ENCODE assay signal across 9 mouse cellular contexts in the genomic region with DNA sequence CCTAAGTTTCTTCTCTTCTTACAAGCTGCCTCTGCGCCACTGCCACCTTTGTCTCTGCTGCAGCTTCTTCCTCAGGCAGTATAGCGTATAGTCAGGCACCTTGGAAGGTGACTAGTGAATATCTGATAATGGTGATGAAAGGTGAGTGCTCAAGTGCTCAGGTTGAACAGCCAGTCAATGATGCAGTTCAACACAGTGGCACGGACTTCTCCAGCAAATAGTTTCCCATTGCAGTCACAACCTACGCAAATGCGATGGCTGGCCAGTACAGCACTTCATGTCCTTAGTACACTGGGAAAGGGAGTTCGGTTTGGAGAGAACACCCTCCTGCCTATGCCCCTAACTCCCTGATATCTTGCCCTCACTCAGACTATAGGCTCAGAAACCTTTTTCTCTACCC. TPM values are rescaled to one million over a fixed set of nuclear protein-coding genes. Genes with fewer than 3 reads are reported as not detected.
A peak's percentile ranks its signal among the peaks of the same experiment; 100 is the strongest.
DNase-seq lines count a peak whose midpoint lies in the region; ATAC-seq and TF ChIP-seq lines count a peak whose summit lies in the region.
"Had no signal": no experiment of that assay in that cellular context is flagged by ENCODE, and none has a peak within 500 bp of the region (broad histone marks: within the 10 kb centered on the region; RNA-seq: fewer than 3 reads in every experiment).

No protein-coding gene starts in this region.

- no peak overlapping the region for H3K27ac ChIP-seq in kidney, embryonic 16.5 days (ENCODE audit: low read length)
- H3K27ac ChIP-seq in forebrain, embryonic 13.5 days: no peak overlapping the region
- H3K27ac ChIP-seq in intestine, embryonic 15.5 days: no peak overlapping the region
- no peak overlapping the region for H3K27ac ChIP-seq in midbrain, postnatal 0 days (ENCODE audit: low read depth, low read length)

- no peak for DNase-seq in kidney, postnatal 4 days
- DNase-seq in midbrain, postnatal 0 days (ENCODE audit: low spot score): no peak
- DNase-seq in frontal cortex, postnatal 25 days (ENCODE audit: low spot score in 2 of 2): no peak
- no peak for DNase-seq in cerebellum, postnatal 10 days
- no peak for DNase-seq in right cerebral cortex, postnatal 10 days (ENCODE audit: low spot score in 2 of 2)

- no peak for TF ChIP-seq CTCF in midbrain, postnatal 0 days (IDR thresholded peaks at IDR 0.05)

- WGBS in kidney, embryonic 16.5 days: 54% methylated on average over 6 of the region's 6 CpGs
- 52% methylated on average over 6 of the region's 6 CpGs for WGBS in forebrain, embryonic 13.5 days
- WGBS in intestine, embryonic 15.5 days: 52% methylated on average over 6 of the region's 6 CpGs
- WGBS in midbrain, postnatal 0 days: 45% methylated on average over 6 of the region's 6 CpGs

- peak overlapping the region; percentile 62 for H3K4me3 ChIP-seq in kidney, embryonic 16.5 days (ENCODE audit: low read length)
- no peak overlapping the region for H3K4me3 ChIP-seq in forebrain, embryonic 13.5 days
- peak overlapping the region; percentile 54 for H3K4me3 ChIP-seq in intestine, embryonic 15.5 days (replicated peaks)
- H3K4me3 ChIP-seq in midbrain, postnatal 0 days (ENCODE audit: low read depth, low read length): no peak overlapping the region

- H3K9ac ChIP-seq in kidney, embryonic 16.5 days (replicated peaks; ENCODE audit: low read length): no peak overlapping the region
- no peak overlapping the region; the same call in 1 of the 2 replicates for H3K9ac ChIP-seq in forebrain, embryonic 13.5 days
- H3K9ac ChIP-seq in intestine, embryonic 15.5 days: no peak overlapping the region
- no peak overlapping the region for H3K9ac ChIP-seq in midbrain, postnatal 0 days (replicated peaks; ENCODE audit: low read length, poor library complexity, severe bottlenecking)

- no peaks in the 10 kb centered on the region for H3K36me3 ChIP-seq in kidney, embryonic 16.5 days (ENCODE audit: insufficient read depth, low read length)
- no peaks in the 10 kb centered on the region for H3K36me3 ChIP-seq in forebrain, embryonic 13.5 days (ENCODE audit: poor library complexity, severe bottlenecking)
- H3K36me3 ChIP-seq in intestine, embryonic 15.5 days: no peaks in the 10 kb centered on the region
- no peaks in the 10 kb centered on the region for H3K36me3 ChIP-seq in midbrain, postnatal 0 days (ENCODE audit: insufficient read depth, low read length)

- peaks cover 23% of the 10 kb centered on the region for H3K27me3 ChIP-seq in kidney, embryonic 16.5 days (ENCODE audit: insufficient read depth, low read length)
- peaks cover 8% of the 10 kb centered on the region; the same call in 1 of the 2 replicates for H3K27me3 ChIP-seq in forebrain, embryonic 13.5 days
- H3K27me3 ChIP-seq in intestine, embryonic 15.5 days (replicated peaks): 0 out of 2 replicates have a peak, but pooled peaks cover 5% of the 10 kb centered on the region
- H3K27me3 ChIP-seq in midbrain, postnatal 0 days (ENCODE audit: insufficient read depth, low read length): no peaks in the 10 kb centered on the region; the same call in 1 of the 2 replicates

- peak overlapping the region; percentile 61 for H3K4me2 ChIP-seq in kidney, embryonic 16.5 days (replicated peaks; ENCODE audit: low read depth, low read length)
- peak overlapping the region; percentile 64 for H3K4me2 ChIP-seq in forebrain, embryonic 13.5 days
- H3K4me2 ChIP-seq in intestine, embryonic 15.5 days (replicated peaks): peak overlapping the region; percentile 57
- H3K4me2 ChIP-seq in midbrain, postnatal 0 days (ENCODE audit: low read depth, low read length, poor library complexity, severe bottlenecking): peak overlapping the region; percentile 54

- ATAC-seq in kidney, embryonic 16.5 days (ENCODE audit: low FRiP score, low TSS enrichment): no peak
- ATAC-seq in forebrain, embryonic 13.5 days: no peak
- ATAC-seq in intestine, embryonic 15.5 days: no peak
- ATAC-seq in midbrain, postnatal 0 days (ENCODE audit: low FRiP score): no peak

- H3K9me3 ChIP-seq in kidney, embryonic 16.5 days (ENCODE audit: low read length): no peaks in the 10 kb centered on the region
- no peaks in the 10 kb centered on the region for H3K9me3 ChIP-seq in forebrain, embryonic 13.5 days (replicated peaks)
- H3K9me3 ChIP-seq in intestine, embryonic 15.5 days: no peaks in the 10 kb centered on the region
- no peaks in the 10 kb centered on the region for H3K9me3 ChIP-seq in midbrain, postnatal 0 days (ENCODE audit: low read length)

- H3K4me1 ChIP-seq in kidney, embryonic 16.5 days (ENCODE audit: insufficient read depth, low read length): no peaks in the 10 kb centered on the region
- no peaks in the 10 kb centered on the region for H3K4me1 ChIP-seq in forebrain, embryonic 13.5 days
- H3K4me1 ChIP-seq in intestine, embryonic 15.5 days (replicated peaks): no peaks in the 10 kb centered on the region
- H3K4me1 ChIP-seq in midbrain, postnatal 0 days (ENCODE audit: insufficient read depth, low read length): 0 out of 2 replicates have a peak, but pooled peaks cover 4% of the 10 kb centered on the region

RNA-seq across cellular contexts. Expression of a gene that starts 1.1 kb away (rescaled TPM):
- polyA plus RNA-seq in kidney, embryonic 16.5 days (2015; fragmentation: Nextera tagmentation; extraction: Ambion mirVana): 7.6 and 9.6 TPM in 2 replicates
- polyA plus RNA-seq in forebrain, embryonic 13.5 days (2015; fragmentation: Nextera tagmentation; extraction: Ambion mirVana): 4.8 and 5.6 TPM in 2 replicates
- 5.1 and 5.5 TPM in 2 replicates for polyA plus RNA-seq in intestine, embryonic 15.5 days (2015; fragmentation: Nextera tagmentation; extraction: Ambion mirVana)
- 8.7 and 15.8 TPM in 2 replicates for total RNA-seq in midbrain, postnatal 0 days (2014; rRNA removed)
- 6.6 and 6.8 TPM in 2 replicates for polyA plus RNA-seq in midbrain, postnatal 0 days (2015; fragmentation: Nextera tagmentation; extraction: Ambion mirVana)

RNA-seq across cellular contexts. Expression of a gene that starts 41.6 kb away (rescaled TPM):
- polyA plus RNA-seq in kidney, embryonic 16.5 days (2015; fragmentation: Nextera tagmentation; extraction: Ambion mirVana): not detected in 2 replicates
- not detected in 2 replicates for polyA plus RNA-seq in forebrain, embryonic 13.5 days (2015; fragmentation: Nextera tagmentation; extraction: Ambion mirVana)
- polyA plus RNA-seq in intestine, embryonic 15.5 days (2015; fragmentation: Nextera tagmentation; extraction: Ambion mirVana): not detected in 2 replicates
- not detected in 2 replicates for total RNA-seq in midbrain, postnatal 0 days (2014; rRNA removed)
- polyA plus RNA-seq in midbrain, postnatal 0 days (2015; fragmentation: Nextera tagmentation; extraction: Ambion mirVana): not detected in 2 replicates
- polyA plus RNA-seq: frontal cortex, adult 2 months had no signal

Comparison
In these comparisons a context has a peak if more than half of its experiments do, and no peak if none do; other contexts are left out.
1. H3K4me3 ChIP-seq: peak in kidney, embryonic 16.5 days (single experiment) and intestine, embryonic 15.5 days (single experiment); none in forebrain, embryonic 13.5 days (single experiment) and midbrain, postnatal 0 days (single experiment).
2. Peak in every context shown above with its lines, with median percentiles within 50 percentile points of each other: H3K4me2 ChIP-seq.